Mouse (Mus musculus): ENCODE data around the gene Kif1b.
"Not testable (repeated sequence)": the region's sequence is repeated elsewhere in the genome, so short reads cannot be mapped to it uniquely, and the experiment has no call there.

Kif1b gene

GRCm38 (mm10) chr4:149220042-149220473 is 87.4 kb downstream of the Kif1b start:
- DNase-seq (ENCODE audit: extremely low spot score), result peak; percentile 33

DNA sequence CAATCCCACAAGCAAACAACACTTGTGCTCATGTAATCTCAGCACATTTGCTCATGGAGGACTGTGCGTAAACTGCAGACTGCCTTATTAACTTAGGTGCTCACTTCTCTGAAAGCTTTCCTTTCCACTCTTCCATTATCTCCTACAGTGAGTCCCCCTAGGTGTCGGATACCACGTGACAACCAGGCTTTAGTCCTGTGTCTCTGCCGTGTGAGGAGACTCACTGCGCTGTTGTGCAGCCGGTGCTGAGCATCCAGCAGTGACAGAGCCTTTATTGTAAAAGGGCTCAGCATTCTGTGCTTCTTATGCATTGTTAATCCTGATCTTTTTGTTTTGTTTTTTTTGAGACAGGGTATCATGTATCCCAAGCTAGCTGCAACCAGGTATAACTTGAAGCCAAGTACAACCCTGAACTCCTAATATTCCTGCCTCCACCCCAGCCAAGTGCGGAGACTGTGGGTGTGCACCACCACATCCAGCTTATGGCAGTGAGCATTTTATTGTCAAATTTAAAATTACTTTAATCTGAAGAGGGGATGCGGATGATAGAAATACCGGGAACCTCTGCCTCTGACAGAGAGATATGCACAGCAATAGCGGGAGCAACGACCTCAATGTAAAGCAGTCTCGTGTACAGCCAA is 88.0 kb downstream of the Kif1b start:
- DNase-seq (ENCODE audit: extremely low spot score), result no peak

DNA sequence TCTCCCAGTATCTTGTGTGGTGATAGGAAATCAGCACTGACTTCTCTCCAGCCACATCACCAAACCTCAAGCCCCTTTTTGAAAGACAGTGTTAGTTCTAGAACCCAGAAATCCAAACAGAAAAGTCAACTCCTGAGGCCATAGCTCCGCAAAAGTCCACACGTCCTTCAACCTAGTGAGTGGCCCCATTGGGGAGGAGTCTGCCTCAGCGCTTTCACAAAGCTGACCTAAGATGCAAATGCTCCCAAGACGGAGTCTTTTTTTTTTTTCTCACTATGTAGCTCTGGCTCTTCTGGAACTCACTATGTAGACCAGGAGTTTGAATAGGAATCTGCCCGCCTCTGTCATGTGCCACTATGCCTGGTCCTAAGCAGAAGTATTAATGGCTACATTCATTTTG is 89.0 kb downstream of the Kif1b start:
- DNase-seq (ENCODE audit: extremely low spot score), result no peak

DNA sequence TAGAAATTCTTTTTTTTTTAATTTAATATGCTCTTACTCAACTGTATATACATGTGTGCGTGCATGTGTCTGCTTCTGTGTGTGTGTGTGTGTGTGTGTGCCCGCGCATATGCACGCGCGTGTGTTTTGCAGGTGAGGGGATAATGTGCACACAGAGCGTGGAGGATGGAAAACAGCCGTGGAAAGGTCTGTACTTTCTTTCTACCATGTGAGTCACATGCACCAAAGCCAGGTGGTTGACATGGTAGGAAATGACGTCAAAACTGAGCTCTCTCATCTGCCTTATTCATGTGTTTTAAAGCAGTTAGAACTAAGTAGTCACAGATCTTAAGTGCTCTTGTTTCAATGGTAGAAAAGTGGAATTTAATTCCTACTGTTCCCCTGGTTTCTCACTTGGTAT is 91.5 kb downstream of the Kif1b start:
- no peak for DNase-seq (ENCODE audit: extremely low spot score)

- peak; percentile 7 for DNase-seq (ENCODE audit: extremely low spot score)
Observed at GRCm38 (mm10) chr4:149215397-149215796, 92.1 kb downstream of the Kif1b start.

DNA sequence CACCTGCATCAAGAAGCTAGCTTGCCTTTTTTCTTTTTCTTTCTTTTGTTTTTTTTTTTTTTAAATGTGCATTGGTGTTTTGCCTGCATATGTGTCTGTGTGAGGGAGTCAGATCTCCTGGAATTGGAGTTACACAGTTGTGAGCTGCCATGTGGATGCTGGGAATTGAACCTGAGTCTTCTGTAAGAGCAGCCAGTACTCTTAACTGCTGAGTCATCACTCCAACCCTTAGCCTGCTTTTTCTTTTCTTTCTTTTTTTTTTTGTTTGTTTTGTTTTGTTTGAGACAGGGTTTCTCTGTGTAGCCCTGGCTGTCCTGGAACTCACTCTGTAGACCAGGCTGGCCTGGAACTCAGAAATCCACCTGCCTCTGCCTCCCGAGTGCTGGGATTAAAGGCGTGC is 93.0 kb downstream of the Kif1b start:
- not testable (repeated sequence) for DNase-seq (ENCODE audit: extremely low spot score)

- DNase-seq (ENCODE audit: extremely low spot score), result no peak
Observed at GRCm38 (mm10) chr4:149213466-149213865, 94.0 kb downstream of the Kif1b start.

- DNase-seq (ENCODE audit: extremely low spot score), result not testable (repeated sequence)
Observed at GRCm38 (mm10) chr4:149211441-149211840, 96.1 kb downstream of the Kif1b start.

DNA sequence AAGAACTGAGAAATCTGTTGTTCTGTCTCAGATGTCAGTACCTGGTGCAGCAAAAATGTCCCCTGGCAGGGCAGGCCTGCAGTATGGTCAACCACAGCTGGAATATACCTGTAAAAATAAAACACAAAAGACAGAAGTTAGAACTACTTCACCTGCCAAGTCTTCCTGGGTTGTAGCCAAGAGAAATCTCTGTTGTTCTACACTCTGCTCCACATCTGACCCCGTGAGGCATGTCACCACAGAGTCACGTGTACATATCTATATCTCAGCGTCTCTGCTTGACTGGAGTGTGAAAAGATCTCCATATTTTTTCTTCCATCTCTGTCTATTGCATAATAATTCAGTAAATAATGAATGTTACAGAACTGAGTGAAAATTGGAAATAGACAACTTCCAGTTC is 105.0 kb downstream of the Kif1b start:
- DNase-seq (ENCODE audit: extremely low spot score), result no peak

DNA sequence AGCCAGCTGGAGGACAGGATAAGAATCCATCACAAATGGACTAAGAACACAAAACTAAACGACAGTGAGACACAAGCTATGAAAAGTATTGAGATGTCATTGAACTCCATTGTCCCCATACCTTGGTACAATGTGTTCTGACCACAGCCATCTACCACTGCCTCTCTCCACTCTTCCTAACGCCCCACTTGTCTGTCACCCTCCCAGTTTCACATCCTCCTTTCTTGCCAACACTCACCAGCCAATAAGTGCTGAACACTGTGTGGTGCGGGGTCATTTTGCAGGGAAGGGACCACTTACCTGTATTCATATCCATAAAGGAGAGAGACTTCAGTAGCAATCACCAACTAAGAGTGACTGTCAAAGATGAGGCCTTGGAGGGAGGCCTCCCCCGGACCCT is 106.4 kb downstream of the Kif1b start:
- DNase-seq (ENCODE audit: extremely low spot score), result no peak

DNA sequence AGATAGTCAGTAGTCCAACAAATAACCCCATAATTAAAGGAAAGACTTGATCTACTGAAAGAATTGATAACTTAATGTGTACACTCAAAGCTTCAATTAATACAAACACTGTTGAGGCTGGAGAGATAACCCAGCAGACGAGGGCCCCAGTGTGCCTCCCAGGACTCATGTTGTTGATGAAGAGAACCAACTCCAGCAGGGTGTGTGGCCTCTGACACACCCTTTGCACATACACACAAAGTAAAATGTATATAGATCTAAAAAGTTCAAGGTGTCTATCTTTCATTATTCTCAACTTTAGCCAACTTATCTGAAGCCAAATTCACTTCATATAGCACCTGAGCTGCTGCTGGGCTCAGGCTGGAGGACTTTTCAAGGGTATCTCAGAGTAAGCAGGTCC is 110.3 kb downstream of the Kif1b start:
- no peak for DNase-seq (ENCODE audit: extremely low spot score)

GRCm38 (mm10) chr4:149191103-149191502 is 116.4 kb downstream of the Kif1b start:
- no peak for DNase-seq (ENCODE audit: extremely low spot score)

DNA sequence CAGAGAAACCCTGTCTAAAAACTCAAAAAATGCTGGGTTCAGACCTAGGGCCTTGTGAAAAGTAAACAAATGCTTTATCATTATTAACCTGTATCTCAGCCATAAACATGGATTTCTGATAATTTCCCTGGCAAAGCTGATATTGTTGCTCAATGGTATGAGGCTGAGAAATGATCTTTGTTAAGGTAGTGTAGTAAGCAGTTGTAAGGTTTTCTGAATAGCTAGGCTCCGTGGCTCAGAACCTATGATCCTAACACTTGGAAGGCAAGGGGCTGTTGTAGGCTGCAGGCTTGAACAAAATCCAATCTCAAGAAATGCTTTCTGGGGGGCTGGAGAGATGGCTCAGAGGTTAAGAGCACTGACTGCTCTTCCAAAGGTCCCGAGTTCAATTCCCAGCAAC is 118.9 kb downstream of the Kif1b start:
- DNase-seq (ENCODE audit: extremely low spot score), result no peak

DNA sequence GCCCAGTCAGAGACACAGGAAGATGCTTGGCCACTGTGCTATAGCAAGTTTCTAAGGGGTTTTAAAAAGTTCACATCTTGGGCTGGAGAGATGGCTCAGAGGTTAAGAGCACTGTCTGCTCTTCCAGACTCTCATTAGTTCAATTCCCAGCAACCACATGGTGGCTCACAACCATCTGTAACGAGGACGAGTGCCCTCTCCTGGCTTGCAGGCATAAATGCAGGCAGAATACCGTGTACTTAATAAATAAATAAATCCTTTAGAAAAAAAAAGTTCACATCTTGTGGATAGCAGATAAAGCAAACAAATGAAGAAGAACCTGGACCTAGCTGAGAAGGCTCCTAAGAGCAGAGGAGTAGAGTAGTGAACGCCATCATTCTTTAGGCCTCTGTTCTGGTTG is 124.7 kb downstream of the Kif1b start:
- no peak for DNase-seq (ENCODE audit: extremely low spot score)

DNA sequence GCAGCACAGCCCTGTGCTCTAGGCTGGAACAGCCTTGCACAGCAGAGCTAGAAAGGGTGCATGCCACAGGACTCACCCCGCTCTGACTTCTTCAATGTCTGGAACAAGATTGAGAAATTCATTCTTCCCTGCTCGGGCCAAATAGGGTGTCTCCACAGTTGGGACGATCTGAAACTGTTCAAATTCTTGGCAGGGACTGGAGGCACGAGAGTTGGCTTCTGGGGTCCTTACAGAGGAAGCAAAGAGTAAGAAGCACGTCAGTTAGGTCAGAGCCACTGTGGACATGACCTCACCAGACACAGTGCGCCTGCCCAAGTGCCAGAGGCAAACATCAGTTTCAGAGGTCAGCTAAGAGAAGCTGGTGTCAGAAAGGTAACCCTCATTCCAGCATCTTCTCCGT is 125.3 kb downstream of the Kif1b start:
- no peak for DNase-seq (ENCODE audit: extremely low spot score)

DNA sequence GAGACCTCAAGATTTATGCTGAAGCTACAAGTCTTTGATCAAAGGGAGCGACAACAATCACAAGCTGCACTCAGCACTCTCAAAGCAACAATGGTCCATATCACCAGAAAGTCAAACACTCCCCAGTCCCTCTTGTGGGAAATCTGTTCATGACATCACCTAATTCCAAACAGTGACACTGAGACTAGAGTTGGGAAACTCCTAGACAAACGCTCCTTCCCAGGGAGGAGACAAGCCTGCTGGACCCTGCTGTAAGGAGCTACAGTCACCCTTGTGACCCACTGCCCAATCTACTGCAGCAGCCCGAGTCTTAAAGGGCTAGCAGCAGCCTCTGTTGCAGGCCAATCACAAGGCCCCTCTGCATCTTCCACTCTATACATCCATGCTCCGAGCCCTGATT is 127.9 kb downstream of the Kif1b start:
- DNase-seq (ENCODE audit: extremely low spot score), result no peak

DNA sequence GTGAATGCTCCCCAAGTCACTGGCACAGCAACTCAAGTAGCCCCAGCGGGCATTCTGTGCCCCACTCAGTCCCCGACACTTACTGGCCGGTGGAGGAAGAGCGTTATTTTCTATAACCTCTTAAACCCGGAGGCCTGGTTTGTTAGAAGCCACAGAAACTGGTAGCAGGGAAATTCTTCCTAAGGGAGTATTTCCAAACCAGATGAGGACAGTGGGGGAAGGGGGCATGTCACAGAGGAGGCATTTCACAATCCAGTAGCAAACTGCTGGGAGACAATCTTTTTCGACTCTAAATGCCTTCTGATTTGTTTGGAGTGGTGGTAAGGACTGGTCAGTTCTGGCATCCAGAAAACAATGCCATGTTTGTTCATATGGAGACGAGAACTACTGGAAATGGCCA is 128.3 kb downstream of the Kif1b start:
- DNase-seq (ENCODE audit: extremely low spot score), result no peak

GRCm38 (mm10) chr4:149178328-149178727 is 129.2 kb downstream of the Kif1b start:
- no peak for DNase-seq (ENCODE audit: extremely low spot score)

DNA sequence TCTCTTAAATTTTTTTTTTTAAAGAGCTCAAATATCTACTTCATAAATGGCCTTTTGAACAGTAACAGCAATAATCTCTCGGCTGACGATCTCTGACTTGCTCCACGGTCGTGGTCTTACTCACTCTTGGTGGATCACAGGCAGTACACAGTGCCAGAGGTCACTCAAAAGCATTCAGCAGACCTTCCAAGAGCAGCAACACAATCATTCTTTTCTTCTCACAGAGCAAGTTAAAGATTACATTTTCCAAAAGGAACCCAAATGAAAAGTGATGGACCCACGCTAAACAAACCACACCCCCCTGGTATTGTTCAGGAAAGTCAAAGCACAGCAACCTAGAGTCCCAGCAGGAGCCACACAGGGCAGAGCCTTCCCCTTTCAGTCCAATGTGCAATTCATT is 130.4 kb downstream of the Kif1b start:
- no peak for DNase-seq (ENCODE audit: extremely low spot score)

GRCm38 (mm10) chr4:149176645-149177044 is 130.8 kb downstream of the Kif1b start:
- no peak for DNase-seq (ENCODE audit: extremely low spot score)

- no peak for DNase-seq (ENCODE audit: extremely low spot score)
Observed at GRCm38 (mm10) chr4:149173661-149174060, 133.8 kb downstream of the Kif1b start.

GRCm38 (mm10) chr4:149172666-149173065 is 134.8 kb downstream of the Kif1b start:
- DNase-seq (ENCODE audit: extremely low spot score), result no peak

- no peak for DNase-seq (ENCODE audit: extremely low spot score)
Observed at GRCm38 (mm10) chr4:149172083-149172482, 135.4 kb downstream of the Kif1b start.

GRCm38 (mm10) chr4:149171581-149171981 is 135.9 kb downstream of the Kif1b start:
- DNase-seq (ENCODE audit: extremely low spot score), result no peak

Data from embryo, embryonic 9.5 days (tissue).